8 mouse cellular contexts compared by ENCODE assay signal in the genomic region with DNA sequence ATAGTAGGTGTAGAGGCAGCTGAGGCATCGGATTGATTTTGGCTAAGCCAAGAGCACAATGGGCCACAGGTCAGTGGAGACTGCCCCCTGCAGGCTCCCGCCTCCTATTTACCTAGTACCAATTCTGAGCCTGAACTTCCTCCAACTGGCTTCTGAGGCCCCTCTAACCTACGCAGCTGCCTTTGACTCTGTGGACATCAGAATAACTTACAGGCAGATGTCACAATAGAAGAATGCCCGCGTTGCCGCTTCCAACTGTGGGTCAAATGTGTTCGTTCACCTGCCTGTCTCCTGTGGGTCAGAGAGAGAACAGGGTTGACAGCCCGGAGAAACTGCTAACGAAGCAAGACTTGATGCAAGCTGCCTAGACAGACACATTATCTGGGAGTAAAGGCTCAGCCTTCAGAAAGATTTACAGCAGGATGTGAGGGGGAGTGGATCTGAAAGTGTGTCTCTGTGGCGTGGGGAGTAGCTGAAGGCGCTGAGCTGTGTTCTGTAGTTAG.
DNase-seq lines count a peak whose midpoint lies in the region; ATAC-seq and TF ChIP-seq lines count a peak whose summit lies in the region.

No protein-coding gene starts in this region.

- peak; percentile 59; the same call in 1 of the 2 replicates for TF ChIP-seq CTCF in thymus, adult 2 months (IDR thresholded peaks at IDR 0.05; ENCODE audit: borderline replicate concordance, control insufficient read depth, extremely low read depth, insufficient read depth, low read length, poor library complexity)

- ATAC-seq in intestine, embryonic 15.5 days, result peak; percentile 49
- peak; percentile 92 for ATAC-seq in monocyte, adult 5-6 weeks (replicated peaks; ENCODE audit: insufficient number of reproducible peaks, low FRiP score, low TSS enrichment, poor library complexity, severe bottlenecking)

- intact Hi-C loops in left cerebral cortex, postnatal 25 days (cut with DNase I), result loop anchor here (5.0 kb wide), 1 partner anchor 365 kb away; a partner anchor contains a TSS

- no peak overlapping the region for H3K4me3 ChIP-seq in intestine, embryonic 15.5 days (replicated peaks)
- no peak overlapping the region for H3K4me3 ChIP-seq in thymus, adult 2 months (ENCODE audit: control insufficient read depth, insufficient read depth, low read length)

- 0 out of 2 replicates have a peak, but pooled peaks cover 4% of the 10 kb centered on the region for H3K4me1 ChIP-seq in intestine, embryonic 15.5 days (replicated peaks)
- H3K4me1 ChIP-seq in thymus, adult 2 months (replicated peaks; ENCODE audit: control insufficient read depth, insufficient read depth, low read length), result peaks cover 2% of the 10 kb centered on the region

- peak; percentile 34 for DNase-seq in gastrocnemius, postnatal 10 days
- DNase-seq in gastrocnemius, postnatal 25 days, result no peak
- DNase-seq in R1 (ENCODE audit: low read depth, low spot score), result peak; percentile 77
- peak; percentile 28 to 52 for DNase-seq in cerebellum, postnatal 25 days
- DNase-seq in left cerebral cortex, postnatal 25 days (ENCODE audit: low spot score in 2 of 2), result peak; percentile 46 to 88
- peak; percentile 55 for DNase-seq in thymus, adult 2 months

- no peak overlapping the region for H3K4me2 ChIP-seq in intestine, embryonic 15.5 days (replicated peaks)

- H3K27ac ChIP-seq in intestine, embryonic 15.5 days, result no peak overlapping the region
- H3K27ac ChIP-seq in thymus, adult 2 months (ENCODE audit: control insufficient read depth, insufficient read depth, low read length), result no peak overlapping the region

- no peaks in the 10 kb centered on the region for H3K9me3 ChIP-seq in intestine, embryonic 15.5 days

- no peaks in the 10 kb centered on the region for H3K36me3 ChIP-seq in intestine, embryonic 15.5 days
- H3K36me3 ChIP-seq in thymus, adult 2 months (ENCODE audit: control insufficient read depth, insufficient read depth, low read length), result no peaks in the 10 kb centered on the region

- 42% methylated on average over 11 of the region's 11 CpGs for WGBS in intestine, embryonic 15.5 days
- 19% methylated on average over 11 of the region's 11 CpGs for WGBS in thymus, adult 2 months

- no peaks in the 10 kb centered on the region for H3K27me3 ChIP-seq in intestine, embryonic 15.5 days (replicated peaks)
- no peaks in the 10 kb centered on the region for H3K27me3 ChIP-seq in thymus, adult 2 months (ENCODE audit: control insufficient read depth, insufficient read depth, low read length)

- no peak for TF ChIP-seq POLR2A in thymus, adult 2 months (IDR thresholded peaks at IDR 0.05; ENCODE audit: control insufficient read depth, extremely low read depth, insufficient read depth, low read length, poor library complexity)

- H3K9ac ChIP-seq in intestine, embryonic 15.5 days, result no peak overlapping the region
